Mouse (Mus musculus) kidney, adult 2 months (tissue): ENCODE measurements at regions not wholly inside any gene's neighbourhood (a gene's known extent, or its start where the extent isn't known, plus 50 kb on each side); places are given as distances from the start of the nearest gene placed in this dataset.

Experiments
- CTCF ChIP-seq: fragments of 200-500 bp; conservative IDR thresholded peaks from 2 replicates; pipeline ENCODE4 v1.5.1; 2011; ENCODE audit warnings: low read depth, mild to moderate bottlenecking, control low read depth, low read length, moderate library complexity, mixed read lengths; ENCODE audit not compliant: insufficient read depth, insufficient read length
- POLR2A ChIP-seq: fragments of 200-500 bp; IDR thresholded peaks from one replicate; pipeline ENCODE4 v1.6.1; 2011; ENCODE audit warnings: low read depth, low read length, control low read depth

GRCm38 (mm10) chr13:111950042-111950441 lies 141.2 kb upstream of the Map3k1 start:
- TF ChIP-seq CTCF: no peak
- no peak for TF ChIP-seq POLR2A
